Mouse (Mus musculus): Measurements from ENCODE around the gene Ccdc93.

- TF ChIP-seq EP300 (IDR thresholded peaks at IDR 0.05; ENCODE audit: low read depth) (no peak), CTCF (IDR thresholded peaks at IDR 0.05; ENCODE audit: low read depth) (no peak)
Measured at GRCm38 (mm10) chr1:121430938-121431928, at the start of gene Ccdc93.
